Mouse (Mus musculus) cerebellum, adult 11-12 months (tissue): Measurements from ENCODE around the gene Lce1d.

Experiments used
- DNase-seq: peaks from one replicate; pipeline ENCODE4 v3.0.0; 2022

The Lce1d gene

GRCm38 (mm10) chr3:92687110-92687509 lies at the start of gene Lce1d:
TSS of gene Lce1d (minus strand) at chr3:92687210.
- DNase-seq: no peak

DNA sequence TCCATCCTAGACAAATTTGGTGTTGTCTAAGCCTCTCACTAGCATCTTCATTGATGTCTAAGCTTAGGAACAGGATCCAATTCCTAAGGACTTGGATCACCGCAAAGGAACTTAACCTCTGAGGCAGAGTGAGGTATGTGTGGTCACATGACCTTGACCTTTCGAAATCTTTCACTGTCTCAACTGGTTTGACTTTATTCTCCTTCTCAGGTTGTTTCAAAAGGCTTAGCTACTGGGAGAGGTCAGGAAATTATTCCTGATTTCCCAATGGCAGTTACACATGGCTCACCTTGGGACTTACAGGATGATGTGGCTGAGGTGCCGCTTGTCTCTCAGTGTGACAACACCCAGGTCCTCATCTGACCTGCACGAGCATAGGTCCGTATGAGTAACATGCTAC lies 35.6 kb upstream of the Lce1d start:
- DNase-seq: no peak

DNA sequence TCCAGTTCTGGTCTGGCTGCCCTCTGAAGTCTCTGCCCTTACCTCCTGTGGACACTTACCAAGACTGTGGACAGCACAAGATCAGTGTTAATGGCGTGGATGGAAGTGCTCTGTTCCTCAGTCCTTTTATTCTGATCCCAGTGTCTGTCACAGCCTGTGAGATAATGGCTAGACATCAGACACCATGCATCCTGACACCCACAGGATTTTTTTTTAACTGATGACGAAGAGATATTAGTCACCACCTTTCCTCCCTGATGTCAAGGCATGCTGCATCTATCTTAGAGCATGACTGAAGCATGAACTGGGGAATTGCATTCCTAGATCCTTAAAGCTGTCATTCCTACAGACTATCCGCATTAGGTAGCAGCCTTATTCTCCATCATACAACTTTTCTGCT lies 33.2 kb upstream of the Lce1d start, which contains the start of gene Lce1f:
Gene Lce1f (minus strand): TSS at position 101 of the 400 bp plus-strand sequence.
- no peak for DNase-seq

GRCm38 (mm10) chr3:92715122-92715521 lies 28.1 kb upstream of the Lce1d start:
- no peak for DNase-seq

- DNase-seq: no peak
Measured at GRCm38 (mm10) chr3:92708974-92709373, 22.0 kb upstream of the Lce1d start, which contains the start of gene Lce1e. TSS of gene Lce1e (minus strand) at chr3:92709074.

- no peak for DNase-seq
Measured at GRCm38 (mm10) chr3:92694613-92695012, 7.6 kb upstream of the Lce1d start.

DNA sequence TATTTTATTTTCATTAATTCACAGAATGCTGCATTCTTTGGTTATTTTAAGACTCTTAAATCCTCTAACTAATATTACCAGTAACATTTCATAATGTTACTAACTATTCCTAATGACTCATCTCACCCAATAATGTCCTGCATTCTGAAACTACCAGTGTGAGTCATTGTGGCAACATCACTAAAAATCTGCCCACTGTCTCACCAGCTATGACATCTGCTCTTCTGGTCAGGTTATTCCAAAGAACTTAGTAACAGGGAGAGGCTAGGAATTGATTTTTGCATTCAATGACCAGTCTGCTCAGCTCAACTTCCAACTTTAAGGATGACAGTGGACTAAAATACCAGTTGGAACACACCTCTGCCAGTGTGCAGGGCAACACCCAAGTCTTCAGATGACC lies 4.7 kb upstream of the Lce1d start:
- no peak for DNase-seq

DNA sequence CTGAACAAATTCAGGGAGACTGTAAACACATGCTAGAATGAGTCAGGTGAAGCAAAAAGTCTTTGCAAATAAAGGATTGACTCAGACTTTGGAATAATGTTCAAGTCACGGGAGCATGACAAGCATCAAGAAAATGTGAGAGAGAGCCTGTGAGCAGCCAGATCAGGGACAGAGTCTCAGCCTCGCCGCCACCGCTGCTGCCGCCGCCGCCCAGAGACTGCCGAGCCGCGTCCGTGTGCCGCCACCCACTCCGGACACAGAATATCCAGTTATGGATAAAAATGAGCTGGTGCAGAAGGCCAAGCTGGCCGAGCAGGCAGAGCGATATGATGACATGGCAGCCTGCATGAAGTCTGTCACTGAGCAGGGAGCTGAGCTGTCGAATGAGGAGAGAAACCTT lies 2.1 kb upstream of the Lce1d start:
- DNase-seq: peak; percentile 17

DNA sequence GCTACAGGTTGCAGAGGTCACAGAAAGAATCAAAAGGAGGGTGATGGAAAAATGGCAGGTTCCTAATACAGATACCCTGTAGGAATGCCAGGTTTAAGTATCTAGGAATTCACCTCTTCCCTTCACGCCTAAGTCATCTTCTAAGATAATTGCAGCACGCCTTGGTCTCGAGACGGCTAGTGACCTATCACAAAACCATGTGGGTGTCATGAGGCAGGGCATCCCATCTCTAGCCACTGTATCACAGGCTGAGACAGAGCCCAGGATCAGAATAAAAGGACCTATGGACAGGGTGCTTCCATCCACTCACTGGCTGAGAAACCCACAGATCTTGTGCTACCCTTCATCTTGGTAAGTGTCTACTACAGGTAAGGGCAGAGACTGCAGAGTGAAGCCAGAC lies 8.1 kb downstream of the Lce1d start, which contains the start of gene Lce1c:
Gene Lce1c (plus strand): TSS at position 301 of the 400 bp plus-strand sequence.
- no peak for DNase-seq

DNA sequence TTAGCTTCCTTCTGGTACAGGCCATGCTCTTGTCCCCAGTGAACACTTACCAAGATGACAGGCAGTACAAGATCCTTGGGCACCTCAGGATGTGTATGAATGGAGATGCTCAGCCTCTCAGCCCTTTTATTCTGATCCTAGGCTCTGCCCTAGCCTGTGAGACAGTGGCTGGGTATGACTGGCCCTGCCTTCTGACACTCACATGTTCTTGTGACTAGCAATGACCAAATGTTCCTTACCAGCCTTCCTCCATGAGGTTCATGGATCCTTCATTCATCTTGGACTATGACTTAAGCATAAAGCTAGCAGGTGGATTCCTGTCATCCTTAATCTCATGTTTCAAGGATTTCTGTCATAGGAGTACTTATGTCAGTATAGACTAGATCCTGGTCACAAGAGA lies 16.8 kb downstream of the Lce1d start, which contains the start of gene Lce1a2:
Gene Lce1a2 (minus strand): TSS at position 101 of the 400 bp plus-strand sequence.
- no peak for DNase-seq

DNA sequence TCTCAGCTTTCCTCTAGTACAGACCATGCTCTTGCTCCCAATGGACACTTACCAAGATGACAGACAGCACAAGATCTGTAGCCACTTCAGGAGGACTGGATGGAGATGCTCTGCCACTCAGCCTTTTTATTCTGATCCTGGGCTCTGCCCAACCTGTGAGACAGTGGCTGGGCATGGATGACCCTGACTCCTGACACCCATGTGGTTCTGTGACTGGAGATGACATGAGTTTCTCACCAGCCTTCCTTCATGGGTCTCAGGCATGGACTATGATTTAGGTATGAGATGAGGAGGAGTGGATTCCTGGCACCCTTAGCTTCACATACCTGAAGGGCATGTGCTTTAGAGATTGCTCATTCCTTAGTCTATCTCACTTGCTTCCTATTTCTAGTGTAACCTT lies 30.2 kb downstream of the Lce1d start, which contains the start of gene Lce1b:
Gene Lce1b (minus strand): TSS at position 101 of the 400 bp plus-strand sequence.
- DNase-seq: no peak

- no peak for DNase-seq
Measured at GRCm38 (mm10) chr3:92648207-92648606, 38.8 kb downstream of the Lce1d start, which contains the start of gene Lce1a1. TSS of gene Lce1a1 (minus strand) at chr3:92648307.

- no peak for DNase-seq
Measured at GRCm38 (mm10) chr3:92639854-92640253, 47.2 kb downstream of the Lce1d start.

DNA sequence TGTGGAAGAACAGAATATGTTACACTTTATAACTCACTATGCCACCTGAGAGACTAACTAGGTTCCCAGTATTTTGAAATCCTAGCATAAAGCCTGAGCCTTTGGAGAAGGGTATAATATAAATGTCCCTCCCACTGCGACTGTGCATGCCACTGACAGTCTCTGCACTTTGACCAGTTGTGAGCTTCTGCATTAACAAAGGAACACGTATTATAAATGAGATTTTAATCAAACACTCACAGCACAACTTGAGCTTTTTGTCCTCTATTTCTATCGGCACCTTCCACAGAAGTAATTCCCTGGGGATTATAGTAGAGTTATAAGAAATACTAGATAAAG lies 48.4 kb downstream of the Lce1d start:
- DNase-seq: no peak

DNA sequence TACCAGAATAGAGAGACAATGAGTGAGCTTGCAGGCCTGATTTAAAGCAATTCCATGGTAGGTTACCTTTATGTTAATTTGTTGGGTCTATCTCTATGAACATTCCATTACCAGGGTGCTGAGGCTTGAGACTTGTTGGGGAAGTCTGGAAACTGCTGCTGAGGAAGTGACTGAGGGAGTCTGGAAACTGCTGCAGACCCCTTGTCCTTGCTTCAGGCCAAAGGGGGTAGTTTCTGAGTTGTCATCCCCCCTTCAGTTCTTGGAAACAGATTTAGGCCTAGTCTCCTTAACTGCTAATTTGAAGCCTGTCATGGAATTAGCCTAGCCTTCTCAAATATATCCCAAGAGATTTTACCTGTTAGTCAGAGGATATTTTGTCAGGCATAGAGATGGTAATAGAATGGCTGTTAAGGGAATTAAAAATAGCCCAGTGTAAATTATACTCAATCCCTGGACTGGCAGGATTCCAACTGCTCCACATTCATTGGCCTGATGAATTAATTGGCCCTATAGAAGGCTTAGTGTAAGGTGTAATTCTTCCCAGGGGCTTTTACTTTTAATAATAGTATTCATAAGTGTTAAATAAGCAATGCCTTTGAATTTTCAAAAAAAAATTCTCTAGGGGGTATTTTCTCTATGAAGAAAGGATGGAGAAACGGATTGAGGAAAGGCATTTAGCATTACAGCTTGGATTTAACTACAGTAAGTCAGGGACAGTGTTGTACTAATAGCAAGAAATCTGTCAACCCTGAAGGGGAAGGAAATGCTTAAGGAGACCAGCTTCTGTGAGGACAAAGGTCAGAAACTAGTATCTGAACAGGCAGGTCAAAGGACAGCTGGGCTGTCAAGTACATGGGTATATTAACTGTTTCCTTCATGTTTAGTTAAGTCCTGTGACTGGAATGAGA lies 49.0 kb downstream of the Lce1d start:
- DNase-seq: no peak
